Mouse (Mus musculus) subcutaneous adipose tissue, adult 2 months (tissue): ENCODE data around the gene Serpina1c. TPM values are rescaled to one million over a fixed set of nuclear protein-coding genes. Genes with fewer than 3 reads are reported as not detected.

Source experiments
- polyA plus RNA-seq: library from polyadenylated mRNA; depleted of rRNA; stranded (reverse); fragments of >200 nt; gene quantifications from 2 replicates; pipeline ENCODE4 v1.2.3, GENCODE M21; 2012; ENCODE audit warnings: low replicate concordance; rRNA removed

The Serpina1c gene
- polyA plus RNA-seq, result 1.8 and 16.9 TPM in 2 replicates

GRCm38 (mm10) chr12:103904837-103905340, at the start of gene Serpina1c:
Gene Serpina1c, minus strand, starts transcription at chr12:103904887.

DNA sequence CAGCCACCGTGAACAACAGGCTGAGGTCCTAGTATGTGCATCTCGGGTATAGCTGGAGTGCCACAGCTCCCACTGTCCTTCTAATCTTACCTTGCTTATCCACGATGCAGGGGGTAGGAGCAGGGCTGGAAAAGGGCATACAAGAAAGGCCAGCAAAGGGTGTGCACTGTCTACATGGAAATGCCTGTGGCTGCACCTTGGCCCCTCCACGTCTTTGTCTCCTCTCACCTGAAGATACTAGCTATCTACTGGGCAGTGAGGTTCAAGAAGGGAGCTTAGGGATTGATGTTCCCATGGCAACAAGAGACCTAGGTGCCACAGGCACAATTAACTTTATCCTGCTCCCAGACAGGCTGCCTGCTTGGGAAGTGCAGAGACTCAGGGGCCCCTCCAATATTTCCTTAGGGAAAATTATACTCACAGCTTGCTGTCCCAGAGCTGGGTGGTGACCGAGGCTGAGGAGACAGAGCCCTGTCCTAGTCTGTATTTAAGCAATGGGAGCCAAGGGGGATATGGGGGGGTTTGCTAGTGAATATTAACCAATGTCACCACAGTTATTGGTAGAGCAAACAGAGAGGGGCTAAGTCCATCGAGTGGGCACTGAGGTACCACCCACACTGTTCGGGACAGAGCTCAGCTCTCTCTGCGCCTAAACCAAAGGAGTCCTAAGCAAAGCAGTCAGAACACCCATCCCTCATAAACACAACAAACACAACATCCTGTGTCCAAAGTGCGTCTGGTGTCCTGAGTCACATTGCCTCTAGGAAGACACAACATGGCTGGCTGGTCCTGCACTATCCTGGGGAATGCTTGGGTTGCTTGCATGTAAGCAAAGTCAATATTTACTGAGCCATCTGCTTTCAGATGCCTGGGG, 41.3 kb downstream of the Serpina1c start, which contains the start of gene Serpina1a:
Gene Serpina1a, minus strand, starts transcription at position 462 of the 874 bp plus-strand sequence.

Other genes starting within 250 kb of the Serpina1c start
- 0.18 TPM in 1 of 2 replicates, not detected in the other for gene Serpina6, start 247.7 kb downstream of the Serpina1c start, polyA plus RNA-seq
- 0.11 and 0.78 TPM in 2 replicates for gene Serpina16, start 228.7 kb downstream of the Serpina1c start, polyA plus RNA-seq
- 0.26 and 1.5 TPM in 2 replicates for gene Serpina1f, start 209.4 kb downstream of the Serpina1c start, polyA plus RNA-seq
- gene Serpina1d, start 131.3 kb downstream of the Serpina1c start, polyA plus RNA-seq, result 2.2 TPM in 2 replicates
- 3.1 and 102 TPM in 2 replicates for gene Serpina1b, start 74.5 kb downstream of the Serpina1c start, polyA plus RNA-seq
- gene Serpina1a, start 41.3 kb downstream of the Serpina1c start, polyA plus RNA-seq, result 2.2 and 41.6 TPM in 2 replicates
- gene Serpina1e, start 54.1 kb upstream of the Serpina1c start, polyA plus RNA-seq, result 0.70 and 44.0 TPM in 2 replicates
- gene Serpina11, start 85.1 kb upstream of the Serpina1c start, polyA plus RNA-seq, result 0.10 and 0.59 TPM in 2 replicates
- gene Serpina9, start 108.9 kb upstream of the Serpina1c start, polyA plus RNA-seq, result 0.76 TPM in 1 of 2 replicates, not detected in the other
- gene Serpina12, start 139.6 kb upstream of the Serpina1c start, polyA plus RNA-seq, result 0.10 TPM in 1 of 2 replicates, not detected in the other
- 0.10 TPM in 1 of 2 replicates, not detected in the other for gene Serpina5, start 196.2 kb upstream of the Serpina1c start, polyA plus RNA-seq
- gene Serpina3a, start 207.8 kb upstream of the Serpina1c start, polyA plus RNA-seq, result 0.29 TPM in 1 of 2 replicates, not detected in the other
- 1.4 TPM in 2 replicates for gene Serpina3b, start 223.1 kb upstream of the Serpina1c start, polyA plus RNA-seq
- 48.3 and 196 TPM in 2 replicates for gene Serpina3c, start 249.0 kb upstream of the Serpina1c start, polyA plus RNA-seq